Mouse (Mus musculus): ENCODE measurements at regions not wholly inside any gene's neighbourhood (a gene's known extent, or its start where the extent isn't known, plus 50 kb on each side); places are given as distances from the start of the nearest gene placed in this dataset.

DNA sequence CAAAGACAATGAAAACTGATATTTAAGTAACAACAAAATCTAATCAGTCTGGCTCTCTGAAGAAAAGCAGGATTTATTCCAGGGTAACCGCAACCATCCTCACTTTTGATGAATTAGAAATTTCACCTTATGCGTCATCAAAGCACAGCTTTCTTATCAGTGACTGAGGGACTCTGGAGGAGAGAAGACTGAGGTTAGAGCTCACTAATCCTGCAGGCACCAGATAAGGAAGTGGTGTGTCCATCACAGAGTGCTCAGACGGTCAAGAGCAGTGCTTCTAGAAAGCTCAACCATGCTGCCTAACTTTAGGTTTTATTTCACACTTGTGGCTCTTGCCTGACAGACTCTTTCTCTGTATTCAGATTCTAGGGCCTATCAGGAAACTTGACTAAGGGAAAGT, 1021.2 kb upstream of the Adgrl4 start:
- TF ChIP-seq POLR2A (IDR thresholded peaks at IDR 0.05; ENCODE audit: borderline replicate concordance, extremely low read depth, low read depth, low read length) (no peak), CTCF (IDR thresholded peaks at IDR 0.05; ENCODE audit: insufficient read depth, low read length) (no peak)
